Mouse (Mus musculus) cerebellum, postnatal 14 days (tissue): ENCODE measurements around the gene Nsfl1c.
"Not testable (repeated sequence)": the region's sequence is repeated elsewhere in the genome, so short reads cannot be mapped to it uniquely, and the experiment has no call there.

Experiments
- DNase-seq, 2 experiments: peaks; one replicate each; pipeline ENCODE4 v3.0.0; 2021; ENCODE audit warnings: mixed read lengths in 2 of 2

Nsfl1c gene

GRCm38 (mm10) chr2:151494035-151494803 is at the start of gene Nsfl1c:
Gene Nsfl1c (plus strand): TSS chr2:151494182.
- DNase-seq: peak; percentile 98 to 99

- DNase-seq: not testable (repeated sequence)
Observed at GRCm38 (mm10) chr2:151476053-151476452, 17.9 kb upstream of the Nsfl1c start, which contains the start of gene 4921509C19Rik. Gene 4921509C19Rik (minus strand): TSS chr2:151476153.

GRCm38 (mm10) chr2:151486496-151486895 is 7.5 kb upstream of the Nsfl1c start:
- no peak for DNase-seq

GRCm38 (mm10) chr2:151498358-151498757 is 4.4 kb downstream of the Nsfl1c start:
- no peak for DNase-seq

- DNase-seq: no peak
Observed at GRCm38 (mm10) chr2:151500442-151501007, 6.5 kb downstream of the Nsfl1c start.

- DNase-seq: no peak
Observed at GRCm38 (mm10) chr2:151504226-151504625, 10.2 kb downstream of the Nsfl1c start.

GRCm38 (mm10) chr2:151512199-151512598 is 18.2 kb downstream of the Nsfl1c start:
- peak; percentile 48 to 59 for DNase-seq

GRCm38 (mm10) chr2:151513525-151514285 is 19.7 kb downstream of the Nsfl1c start:
- no peak for DNase-seq

- DNase-seq: no peak
Observed at GRCm38 (mm10) chr2:151519000-151519399, 25.0 kb downstream of the Nsfl1c start.

GRCm38 (mm10) chr2:151524324-151525041 is 30.5 kb downstream of the Nsfl1c start:
- peak in 1 of 2 experiments; percentile 32 for DNase-seq

GRCm38 (mm10) chr2:151525520-151525919 is 31.5 kb downstream of the Nsfl1c start:
- no peak for DNase-seq

- no peak for DNase-seq
Observed at GRCm38 (mm10) chr2:151528066-151528465, 34.1 kb downstream of the Nsfl1c start.

- DNase-seq: peak in 1 of 2 experiments; percentile 24
Observed at GRCm38 (mm10) chr2:151529169-151529568, 35.2 kb downstream of the Nsfl1c start.

GRCm38 (mm10) chr2:151530378-151531230 is 36.6 kb downstream of the Nsfl1c start:
- DNase-seq: no peak

GRCm38 (mm10) chr2:151533632-151534031 is 39.6 kb downstream of the Nsfl1c start:
- DNase-seq: no peak

- no peak for DNase-seq
Observed at GRCm38 (mm10) chr2:151535961-151536617, 42.1 kb downstream of the Nsfl1c start.

- peak in 1 of 2 experiments; percentile 30 for DNase-seq
Observed at GRCm38 (mm10) chr2:151536618-151536974, 42.6 kb downstream of the Nsfl1c start.

- DNase-seq: no peak
Observed at GRCm38 (mm10) chr2:151538646-151539045, 44.7 kb downstream of the Nsfl1c start.

GRCm38 (mm10) chr2:151542323-151543062 is 48.5 kb downstream of the Nsfl1c start, which contains the start of gene Fkbp1a:
Gene Fkbp1a (plus strand): TSS chr2:151542483.
- peak; percentile 99 for DNase-seq
